Mouse (Mus musculus) C2C12 (cell line): ENCODE results near the gene Sugp1.

Experiments used
- CEBPB ChIP-seq: IDR thresholded peaks from one replicate; pipeline ENCODE4 v1.6.1; 2011; ENCODE audit warnings: low read depth, mild to moderate bottlenecking, control low read depth, moderate library complexity
- CTCF ChIP-seq: IDR thresholded peaks from one replicate; pipeline ENCODE4 v1.5.1; 2011; ENCODE audit not compliant: control insufficient read depth, insufficient read depth, insufficient read length
- MYOG ChIP-seq: IDR thresholded peaks from one replicate; pipeline ENCODE4 v1.6.1; 2011; ENCODE audit not compliant: control insufficient read depth, insufficient read length; ENCODE audit errors: extremely low read depth
- USF1 ChIP-seq: IDR thresholded peaks from one replicate; pipeline ENCODE4 v1.6.1; 2011; ENCODE audit warnings: low read depth, mild to moderate bottlenecking, control low read depth, moderate library complexity

DNA sequence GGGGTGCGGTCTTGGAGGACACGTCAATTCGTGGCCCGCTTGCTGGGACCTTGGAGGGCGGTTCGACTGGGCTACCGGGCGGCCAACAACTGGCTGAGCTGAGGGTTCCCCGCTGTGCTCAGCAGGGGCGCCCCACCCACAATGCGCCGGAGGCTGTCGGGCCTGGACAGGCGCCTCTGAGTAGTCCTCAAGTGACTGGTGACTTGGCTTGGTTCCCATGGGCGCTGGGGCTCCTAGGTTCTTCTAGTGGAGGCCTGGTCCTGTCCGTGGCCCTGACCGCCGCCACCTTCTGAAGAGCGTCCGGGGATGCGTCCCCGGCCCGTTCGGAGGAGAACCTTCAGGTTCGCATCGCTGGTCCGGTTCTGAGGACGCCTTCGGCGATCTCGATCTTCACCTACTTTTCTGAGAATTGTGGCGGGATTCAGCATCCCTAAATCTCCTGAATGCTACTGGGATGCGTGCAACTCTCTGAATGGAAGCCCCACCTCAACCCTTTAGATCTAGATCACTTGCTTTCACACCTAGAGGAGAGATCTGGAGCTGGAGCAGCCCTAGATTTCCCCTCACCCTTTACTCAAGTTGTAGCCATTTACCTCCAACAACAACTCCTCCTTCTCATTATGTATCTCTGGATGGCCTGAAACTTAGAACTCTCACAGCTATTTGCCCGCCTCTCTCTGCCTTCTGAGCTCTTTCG lies 45.9 kb upstream of the Sugp1 start:
- TF ChIP-seq CTCF: no peak
- TF ChIP-seq CEBPB: no peak
- TF ChIP-seq MYOG: no peak
- no peak for TF ChIP-seq USF1
